Mouse (Mus musculus) E14TG2a.4 (cell line): Measurements from ENCODE around the gene Tm7sf2.

Experiments
- H3K27me3 ChIP-seq: 2 replicates; pipeline ENCODE4 v1.6.1; 2014; ENCODE audit warnings: low read length, control low read depth; ENCODE audit not compliant: insufficient read depth
- H3K36me3 ChIP-seq: 2 replicates; pipeline ENCODE4 v1.6.1; 2014; ENCODE audit warnings: low read length, control low read depth; ENCODE audit not compliant: insufficient read depth
- H3K4me1 ChIP-seq: replicated peaks from 2 replicates; pipeline ENCODE4 v1.6.1; 2014; ENCODE audit warnings: low read depth, low read length, control low read depth
- H3K4me3 ChIP-seq: replicated peaks from 2 replicates; pipeline ENCODE4 v1.5.1; 2014; ENCODE audit warnings: mild to moderate bottlenecking, low read length
- H3K9me3 ChIP-seq: 2 replicates; pipeline ENCODE4 v1.6.1; 2014; ENCODE audit warnings: low read length, control low read depth
- CTCF ChIP-seq: conservative IDR thresholded peaks from 2 replicates; pipeline ENCODE4 v1.5.1; 2014; ENCODE audit warnings: low read length
- NANOG ChIP-seq: IDR thresholded peaks from 2 replicates; pipeline ENCODE4 v1.6.1; 2014; ENCODE audit warnings: borderline replicate concordance, low read length, mixed read lengths
- POU5F1 ChIP-seq: IDR thresholded peaks from 2 replicates; pipeline ENCODE4 v1.6.1; 2014; ENCODE audit warnings: low read length, borderline replicate concordance

Tm7sf2 gene

GRCm38 (mm10) chr19:6061641-6062302 lies 6.4 kb downstream of the Tm7sf2 start:
- peaks cover 48% of the 10 kb centered on the region for H3K4me1 ChIP-seq
- peak overlapping the region; percentile 92 for H3K4me3 ChIP-seq
- peaks cover 58% of the 10 kb centered on the region for H3K36me3 ChIP-seq
- H3K27me3 ChIP-seq = no peaks in the 10 kb centered on the region
- TF ChIP-seq NANOG (no peak), POU5F1 (no peak), CTCF (no peak)
- no peaks in the 10 kb centered on the region for H3K9me3 ChIP-seq

- TF ChIP-seq POU5F1 = no peak
- no peak for TF ChIP-seq CTCF
- no peak for TF ChIP-seq NANOG
- H3K4me1 ChIP-seq = peaks cover 48% of the 10 kb centered on the region
These were observed 7.1 kb downstream of the Tm7sf2 start, which contains the start of gene Znhit2 for GRCm38 (mm10) chr19:6061021-6061533. Znhit2 (plus strand) TSS chr19:6061192.

GRCm38 (mm10) chr19:6058966-6059365 lies 9.2 kb downstream of the Tm7sf2 start:
- H3K9me3 ChIP-seq = no peaks in the 10 kb centered on the region
- peaks cover 63% of the 10 kb centered on the region for H3K4me1 ChIP-seq
- TF ChIP-seq CTCF (no peak), POU5F1 (no peak), NANOG (no peak)
- H3K4me3 ChIP-seq = peak overlapping the region; percentile 100
- peaks cover 72% of the 10 kb centered on the region for H3K36me3 ChIP-seq
- peaks cover 2% of the 10 kb centered on the region; the same call in 1 of the 2 replicates for H3K27me3 ChIP-seq

More at GRCm38 (mm10) chr19:6061021-6061533, 7.1 kb downstream of the Tm7sf2 start, which contains the start of gene Znhit2:
- Histone ChIP-seq H3K27me3 (no peaks in the 10 kb centered on the region), H3K4me3 (peak within 1 kb of the TSS; percentile 92), H3K9me3 (no peaks in the 10 kb centered on the region), H3K36me3 (peaks cover 62% of the 10 kb centered on the region)

- no peak for TF ChIP-seq POU5F1
- no peak for TF ChIP-seq NANOG
- TF ChIP-seq CTCF = no peak
- Histone ChIP-seq H3K36me3 (peaks cover 72% of the 10 kb centered on the region), H3K4me3 (peak overlapping the region; percentile 100), H3K4me1 (peaks cover 65% of the 10 kb centered on the region), H3K27me3 (peaks cover 2% of the 10 kb centered on the region; the same call in 1 of the 2 replicates), H3K9me3 (no peaks in the 10 kb centered on the region)
These were observed 9.7 kb downstream of the Tm7sf2 start for GRCm38 (mm10) chr19:6058513-6058912.

- peak within 1 kb of the TSS; percentile 100 for H3K4me3 ChIP-seq
These were observed 10.7 kb downstream of the Tm7sf2 start, which contains the start of the genes Mrpl49 and Fau for GRCm38 (mm10) chr19:6057313-6058096. Mrpl49 (minus strand) TSS chr19:6057785. Fau (plus strand) TSS chr19:6057844.

GRCm38 (mm10) chr19:6056696-6057095 lies 11.5 kb downstream of the Tm7sf2 start:
- Histone ChIP-seq H3K4me1 (peaks cover 62% of the 10 kb centered on the region), H3K4me3 (peak overlapping the region; percentile 100), H3K9me3 (no peaks in the 10 kb centered on the region), H3K36me3 (peaks cover 75% of the 10 kb centered on the region), H3K27me3 (peaks cover 2% of the 10 kb centered on the region; the same call in 1 of the 2 replicates)
- TF ChIP-seq CTCF (no peak), POU5F1 (no peak), NANOG (no peak)

More at GRCm38 (mm10) chr19:6057313-6058096, 10.7 kb downstream of the Tm7sf2 start, which contains the start of the genes Mrpl49 and Fau:
- no peaks in the 10 kb centered on the region for H3K9me3 ChIP-seq
- peaks cover 72% of the 10 kb centered on the region for H3K36me3 ChIP-seq
- peaks cover 65% of the 10 kb centered on the region for H3K4me1 ChIP-seq
- TF ChIP-seq POU5F1 = no peak
- no peak for TF ChIP-seq CTCF
- TF ChIP-seq NANOG = no peak
- H3K27me3 ChIP-seq = peaks cover 2% of the 10 kb centered on the region; the same call in 1 of the 2 replicates

GRCm38 (mm10) chr19:6054296-6054695 lies 13.9 kb downstream of the Tm7sf2 start:
- Histone ChIP-seq H3K27me3 (peaks cover 2% of the 10 kb centered on the region; the same call in 1 of the 2 replicates), H3K9me3 (no peaks in the 10 kb centered on the region), H3K4me3 (no peak overlapping the region), H3K4me1 (peaks cover 70% of the 10 kb centered on the region), H3K36me3 (peaks cover 89% of the 10 kb centered on the region)
- TF ChIP-seq NANOG (no peak), CTCF (no peak), POU5F1 (no peak)

- Histone ChIP-seq H3K36me3 (peaks cover 93% of the 10 kb centered on the region), H3K4me1 (peaks cover 77% of the 10 kb centered on the region), H3K4me3 (0 out of 2 replicates have a peak overlapping the region, but pooled peaks have one; percentile 17), H3K27me3 (peaks cover 2% of the 10 kb centered on the region; the same call in 1 of the 2 replicates), H3K9me3 (no peaks in the 10 kb centered on the region)
- TF ChIP-seq POU5F1 (no peak), NANOG (no peak), CTCF (no peak)
These were observed 15.7 kb downstream of the Tm7sf2 start for GRCm38 (mm10) chr19:6052516-6052915.
